Mouse (Mus musculus) ES-E14 (cell line): Measurements from ENCODE around the gene Dnajc28. TPM values are rescaled to one million over a fixed set of nuclear protein-coding genes. Genes with fewer than 3 reads are reported as not detected.

ENCODE experiments used
- DNase-seq: peaks from one replicate; pipeline ENCODE4 v3.0.0-alpha.2; 2013; ENCODE audit warnings: low read depth, low spot score
- H3K27ac ChIP-seq: 2 replicates; pipeline ENCODE4 v1.5.1; 2012; ENCODE audit warnings: low read depth, mild to moderate bottlenecking, low read length, moderate library complexity, mixed read lengths; ENCODE audit not compliant: poor library complexity, insufficient read depth, severe bottlenecking
- H3K36me3 ChIP-seq: 2 replicates; pipeline ENCODE4 v1.6.1; 2012; ENCODE audit warnings: mild to moderate bottlenecking, low read length, moderate library complexity, mixed read lengths; ENCODE audit not compliant: control insufficient read depth, poor library complexity, insufficient read depth, severe bottlenecking
- H3K4me1 ChIP-seq, 2 experiments: fragments of 150-350 bp in 1 of 2; sonication (generic) in 1 of 2; 2 replicates each; pipeline ENCODE4 v1.6.1; 2012; ENCODE audit warnings: low read length in 2 of 2, mild to moderate bottlenecking in 1 of 2, mixed read lengths in 1 of 2; ENCODE audit not compliant: control insufficient read depth in 2 of 2, insufficient read depth in 2 of 2, poor library complexity in 1 of 2
- H3K4me3 ChIP-seq, 2 experiments: fragments of 150-350 bp in 1 of 2; sonication (generic) in 1 of 2; 2 replicates each; pipeline ENCODE4 v1.5.1; 2012; ENCODE audit warnings: low read length in 2 of 2, low read depth in 1 of 2, mild to moderate bottlenecking in 1 of 2, mixed read lengths in 1 of 2; ENCODE audit not compliant: insufficient read depth in 1 of 2, poor library complexity in 1 of 2, severe bottlenecking in 1 of 2
- H3K9ac ChIP-seq: 2 replicates; pipeline ENCODE4 v1.6.1; 2012; ENCODE audit warnings: low read depth, mild to moderate bottlenecking, low read length, mixed read lengths; ENCODE audit not compliant: poor library complexity, insufficient read depth, severe bottlenecking
- H3K9me3 ChIP-seq: fragments of 150-350 bp; sonication (generic); 2 replicates; pipeline ENCODE4 v1.6.1; 2012; ENCODE audit warnings: low read depth, mild to moderate bottlenecking, low read length; ENCODE audit not compliant: control insufficient read depth, insufficient read depth
- CHD2 ChIP-seq: IDR thresholded peaks from 2 replicates; pipeline ENCODE4 v1.6.1; 2014; ENCODE audit warnings: mild to moderate bottlenecking, low read depth, low read length, inconsistent platforms
- HCFC1 ChIP-seq: IDR thresholded peaks from 2 replicates; pipeline ENCODE4 v1.6.1; 2012; ENCODE audit warnings: low read length, inconsistent platforms, borderline replicate concordance; ENCODE audit not compliant: insufficient read depth
- MAFK ChIP-seq: IDR thresholded peaks from 2 replicates; pipeline ENCODE4 v1.6.1; 2014; ENCODE audit warnings: mild to moderate bottlenecking, low read depth, low read length, inconsistent platforms; ENCODE audit not compliant: insufficient read depth
- ZC3H11A ChIP-seq: IDR thresholded peaks from 2 replicates; pipeline ENCODE4 v1.6.1; 2012; ENCODE audit warnings: low read depth, mild to moderate bottlenecking, inconsistent platforms, low read length, borderline replicate concordance
- ZNF384 ChIP-seq: IDR thresholded peaks from 2 replicates; pipeline ENCODE4 v1.6.1; 2012; ENCODE audit warnings: low read depth, low read length, inconsistent platforms
- in situ Hi-C, 2 experiments: fragments of 600-800 bp; cut with MboI; formaldehyde crosslinking; loops; one replicate each; pipeline ENCODE4 v1.15.1; 2025; ENCODE audit warnings: low sequenced_read_pairs in 2 of 2, inconsistent platforms in 1 of 2; ENCODE audit not compliant: unreplicated experiment in 2 of 2
- total RNA-seq: library from RNA; depleted of rRNA; stranded (reverse); fragments of 300-350 nt; gene quantifications from 2 replicates; pipeline ENCODE4 v1.2.3, GENCODE M21; 2012

The Dnajc28 gene
- total RNA-seq, 1 experiment, result 1.7 TPM

GRCm38 (mm10) chr16:91649781-91650180, 31.0 kb upstream of the Dnajc28 start:
- no peak overlapping the region for H3K27ac ChIP-seq
- H3K9me3 ChIP-seq, result no peaks in the 10 kb centered on the region; the same call in 1 of the 2 replicates
- no peak for TF ChIP-seq CHD2
- TF ChIP-seq MAFK, result no peak
- TF ChIP-seq HCFC1, result no peak
- no peak for TF ChIP-seq ZC3H11A
- no peak for TF ChIP-seq ZNF384
- H3K4me1 ChIP-seq, result peaks cover 3% of the 10 kb centered on the region in 2 experiments; a peak in 2 of 4 replicates
- no peak overlapping the region; the same call in 1 of the 2 replicates for H3K9ac ChIP-seq
- in situ Hi-C loops, result no loop called here
- H3K36me3 ChIP-seq, result peaks cover 18% of the 10 kb centered on the region
- no peak overlapping the region for H3K4me3 ChIP-seq
- no peak for DNase-seq

DNA sequence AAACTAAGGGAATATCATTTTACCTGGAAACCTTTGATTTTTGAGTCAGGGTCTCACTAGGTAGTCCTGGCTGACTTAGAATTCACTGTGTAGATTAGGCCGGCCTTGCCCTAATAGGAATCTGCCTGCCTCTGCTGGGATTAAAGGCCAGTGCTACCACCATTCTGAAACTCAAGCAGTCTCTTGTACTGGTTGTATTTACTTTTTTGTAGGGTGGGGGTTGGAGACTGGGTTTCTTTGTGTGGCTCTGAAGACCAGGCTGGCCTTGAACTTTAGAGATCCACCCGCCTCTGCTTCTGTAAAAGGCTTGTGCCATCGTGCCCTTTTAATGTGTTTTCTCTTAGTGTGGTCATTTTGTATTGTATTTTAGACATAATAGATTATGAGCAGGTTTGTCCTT, 30.4 kb upstream of the Dnajc28 start:
- H3K9ac ChIP-seq, result peak overlapping the region; percentile 35; the same call in 1 of the 2 replicates
- in situ Hi-C loops, result no loop called here
- no peak for DNase-seq

DNA sequence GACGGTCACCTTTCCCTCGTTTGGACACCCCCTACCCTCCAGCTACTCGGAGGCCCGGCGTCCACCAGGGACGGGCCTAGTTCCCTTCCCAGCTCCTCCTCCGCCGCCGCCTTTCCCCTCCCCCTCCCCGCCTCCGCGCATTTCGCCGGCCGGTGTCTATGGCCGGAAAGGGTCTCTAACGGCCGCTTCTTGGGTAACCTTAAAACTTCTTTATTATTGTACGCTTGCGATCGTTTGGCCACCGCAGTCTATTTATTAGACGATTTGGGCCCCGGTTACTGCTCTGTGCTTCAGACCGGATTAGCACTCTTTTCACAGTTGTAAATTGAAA, 29.4 kb upstream of the Dnajc28 start:
- Histone ChIP-seq H3K9me3 (no peaks in the 10 kb centered on the region), H3K9ac (peak overlapping the region; percentile 99), H3K36me3 (peaks cover 14% of the 10 kb centered on the region), H3K4me1 (peaks cover 3% of the 10 kb centered on the region in 2 experiments; a peak in 2 of 4 replicates), H3K4me3 (peak overlapping the region; percentile 96 to 98), H3K27ac (peak overlapping the region; percentile 95)
- TF ChIP-seq ZNF384 (no peak), ZC3H11A (no peak), CHD2 (no peak), MAFK (no peak), HCFC1 (no peak)
- in situ Hi-C loops, result no loop called here
- peak; percentile 60 for DNase-seq

More for the DNA sequence above, 30.4 kb upstream of the Dnajc28 start:
- peaks cover 3% of the 10 kb centered on the region in 2 experiments; a peak in 2 of 4 replicates for H3K4me1 ChIP-seq
- H3K36me3 ChIP-seq, result peaks cover 17% of the 10 kb centered on the region
- no peak overlapping the region for H3K27ac ChIP-seq
- TF ChIP-seq HCFC1 (no peak), ZNF384 (no peak), CHD2 (no peak), ZC3H11A (no peak), MAFK (no peak)
- H3K4me3 ChIP-seq, result peak overlapping the region; percentile 57 to 96
- no peaks in the 10 kb centered on the region for H3K9me3 ChIP-seq

DNA sequence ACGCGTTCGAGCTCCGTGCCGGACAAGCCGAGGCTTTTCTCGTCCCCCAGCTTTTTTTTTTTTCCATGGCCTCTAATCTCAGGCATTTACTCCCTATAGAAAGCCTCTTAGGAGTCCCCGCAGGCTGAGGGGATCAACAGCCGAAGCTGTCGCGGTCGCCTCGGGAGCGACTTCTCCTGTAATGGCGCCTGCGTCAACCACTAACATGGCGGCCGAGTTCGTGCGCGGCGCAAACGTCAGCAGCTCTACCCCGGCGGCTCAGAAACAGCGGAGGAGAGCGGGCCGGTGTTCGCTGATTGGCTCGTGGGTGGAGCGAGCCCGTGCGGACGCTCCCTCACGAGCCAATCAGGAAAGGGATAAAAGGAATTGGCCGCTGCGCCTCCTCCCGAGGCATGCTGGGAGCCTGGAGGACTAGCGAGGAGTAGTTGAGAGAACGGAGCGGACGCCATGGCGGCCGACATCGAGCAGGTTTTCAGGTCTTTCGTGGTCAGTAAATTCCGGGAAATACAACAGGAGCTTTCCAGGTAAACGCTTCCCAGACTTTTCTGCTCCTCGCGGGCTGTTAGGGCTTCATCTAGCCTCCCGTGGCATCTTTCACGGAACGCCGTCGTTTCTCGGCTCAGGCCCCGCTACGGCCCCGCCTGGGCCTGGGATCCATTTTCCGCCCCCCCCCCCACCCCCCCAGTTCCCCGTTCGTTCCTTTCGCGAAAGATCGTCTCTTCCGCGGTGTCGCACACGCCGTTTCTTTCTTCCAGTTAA, 28.8 kb upstream of the Dnajc28 start, which contains the start of gene Son:
Gene Son (plus strand): TSS at position 46 of the 759 bp plus-strand sequence.
- peaks cover 3% of the 10 kb centered on the region in 2 experiments; a peak in 2 of 4 replicates for H3K4me1 ChIP-seq
- peak within 1 kb of the TSS; percentile 96 to 98 for H3K4me3 ChIP-seq
- peaks cover 20% of the 10 kb centered on the region for H3K36me3 ChIP-seq
- DNase-seq, result peak; percentile 91
- in situ Hi-C loops, result no loop called here
- TF ChIP-seq CHD2, result no peak
- peak; percentile 12; the same call in 1 of the 2 replicates for TF ChIP-seq ZC3H11A
- no peak for TF ChIP-seq ZNF384
- TF ChIP-seq MAFK, result 0 out of 2 replicates have a peak, but pooled peaks have one; percentile 3
- TF ChIP-seq HCFC1, result 0 out of 2 replicates have a peak, but pooled peaks have one; percentile 59
- H3K27ac ChIP-seq, result peak within 1 kb of the TSS; percentile 95
- no peaks in the 10 kb centered on the region for H3K9me3 ChIP-seq
- H3K9ac ChIP-seq, result peak within 1 kb of the TSS; percentile 99
